Mouse (Mus musculus) thymus, postnatal 25 days (tissue): Measurements from ENCODE around the gene Gm6358.
"Not testable (repeated sequence)": the region's sequence is repeated elsewhere in the genome, so short reads cannot be mapped to it uniquely, and the experiment has no call there.

ENCODE experiments used
- DNase-seq: peaks from one replicate; pipeline ENCODE4 v3.0.0; 2022

Gm6358 gene

DNA sequence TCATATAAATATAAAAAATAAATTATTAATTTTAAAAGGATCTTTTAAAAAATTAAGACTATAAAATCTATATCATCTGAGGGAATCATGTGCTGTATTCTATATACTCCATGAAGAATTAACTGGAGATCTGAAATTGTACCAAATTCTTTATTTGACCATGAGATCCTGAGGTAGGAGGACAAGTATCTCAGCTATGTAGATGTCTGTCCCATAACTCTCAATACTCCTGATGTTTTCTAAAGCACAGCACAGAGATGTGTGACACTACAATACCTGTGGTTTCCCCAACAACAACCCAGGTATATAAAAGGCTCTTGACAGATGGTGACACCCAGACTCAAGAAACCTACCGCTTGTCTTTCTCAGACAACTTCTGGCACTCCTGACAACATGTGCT is at the start of gene Gm6358:
TSS of gene Gm6358 (plus strand) at position 301 of the 400 bp plus-strand sequence.
- DNase-seq: no peak

DNA sequence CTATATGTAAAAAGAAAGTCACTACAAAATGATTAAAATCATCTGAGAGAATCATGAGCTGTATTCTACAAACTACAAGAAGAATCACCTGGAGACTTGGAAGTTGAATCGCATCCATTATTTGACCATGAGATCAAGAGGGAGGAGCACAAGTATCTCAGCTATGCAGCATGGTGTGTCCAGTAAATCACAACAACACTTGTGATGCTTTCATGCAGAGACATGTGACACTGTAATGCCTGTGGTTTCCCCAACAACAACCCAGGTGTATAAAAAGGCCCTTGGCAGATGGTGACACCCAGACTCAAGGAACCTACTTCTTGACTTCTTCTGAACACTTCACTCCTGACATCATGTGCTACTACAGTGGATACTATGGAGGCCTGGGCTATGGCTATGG is 10.1 kb downstream of the Gm6358 start, which contains the start of gene Gm10061:
TSS of gene Gm10061 (plus strand) at position 301 of the 400 bp plus-strand sequence.
- no peak for DNase-seq

DNA sequence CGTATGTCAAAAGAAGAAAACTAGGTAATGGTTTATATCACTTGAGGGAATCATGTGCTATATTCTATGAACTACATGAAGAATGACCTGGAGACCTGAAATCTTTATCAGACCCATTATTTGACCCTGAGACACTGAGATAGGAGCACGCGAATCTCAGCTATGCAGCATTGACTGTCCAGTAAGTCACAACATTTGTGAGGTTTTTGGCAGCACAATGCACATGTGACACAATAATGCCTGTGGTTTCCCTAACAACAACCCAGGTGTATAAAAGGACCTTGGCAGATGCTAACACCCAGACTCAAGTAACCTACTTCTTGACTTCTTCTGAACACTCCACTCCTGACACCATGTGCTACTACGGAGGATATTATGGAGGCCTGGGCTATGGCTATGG is 17.0 kb downstream of the Gm6358 start, which contains the start of gene Gm9789:
TSS of gene Gm9789 (plus strand) at position 301 of the 400 bp plus-strand sequence.
- no peak for DNase-seq

DNA sequence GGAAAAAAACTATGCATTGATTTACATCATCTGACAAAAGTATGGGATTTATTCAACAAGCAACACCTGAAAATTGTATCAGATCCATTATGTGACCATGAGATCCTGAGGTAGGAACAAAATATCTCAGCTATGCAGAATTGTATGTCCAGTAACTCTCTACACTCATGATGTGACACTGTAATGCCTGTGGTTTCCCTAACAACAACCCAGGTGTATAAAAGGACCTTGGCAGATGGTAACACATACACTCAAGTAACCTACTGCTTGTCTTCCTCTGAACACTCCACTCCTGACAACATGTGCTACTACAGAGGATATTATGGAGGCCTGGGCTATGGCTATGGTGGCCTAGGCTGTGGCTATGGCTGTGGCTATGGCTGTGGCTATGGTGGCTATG is 28.5 kb downstream of the Gm6358 start, which contains the start of gene Gm7735:
TSS of gene Gm7735 (plus strand) at position 301 of the 400 bp plus-strand sequence.
- DNase-seq: not testable (repeated sequence)

DNA sequence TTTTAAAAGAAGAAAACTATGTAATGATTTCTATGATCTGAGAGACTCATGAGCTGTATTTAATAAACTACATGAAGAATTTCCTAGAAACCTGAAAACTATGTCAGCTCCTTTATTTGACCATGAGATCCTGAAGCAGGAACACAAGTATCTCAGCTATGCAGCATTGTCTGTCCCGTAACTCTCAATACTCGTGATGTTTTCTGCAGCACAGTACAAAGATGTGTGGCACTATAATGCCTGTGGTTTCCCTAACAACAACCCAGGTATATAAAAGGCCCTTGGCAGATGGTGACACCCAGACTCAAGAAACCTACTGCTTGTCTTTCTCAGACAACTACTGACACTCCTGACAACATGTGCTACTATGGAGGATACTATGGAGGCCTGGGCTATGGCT is 33.8 kb downstream of the Gm6358 start, which contains the start of gene 1110057P08Rik:
TSS of gene 1110057P08Rik (plus strand) at position 301 of the 400 bp plus-strand sequence.
- DNase-seq: no peak

DNA sequence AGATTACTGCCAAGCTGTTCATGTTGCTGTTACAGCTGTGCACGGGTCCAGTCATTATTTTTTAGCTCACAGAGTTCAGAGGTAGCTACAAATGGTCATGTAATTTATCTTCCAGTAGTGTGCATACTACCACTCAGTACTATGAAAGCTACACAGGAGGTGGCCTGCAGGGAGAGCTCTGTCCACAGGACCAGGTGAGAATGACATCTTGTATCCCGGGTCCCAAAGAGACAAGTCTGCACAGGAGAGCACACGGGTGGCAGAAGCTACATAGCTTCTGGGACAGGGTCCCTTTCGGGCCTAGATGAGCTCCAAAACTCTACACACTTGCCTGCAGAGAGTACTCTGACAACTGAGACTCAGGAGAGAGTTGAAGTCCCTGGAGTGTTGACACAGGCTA is 48.0 kb downstream of the Gm6358 start:
- DNase-seq: no peak
